Mouse (Mus musculus): ENCODE measurements around the gene Adcy2.

Gene Adcy2

DNA sequence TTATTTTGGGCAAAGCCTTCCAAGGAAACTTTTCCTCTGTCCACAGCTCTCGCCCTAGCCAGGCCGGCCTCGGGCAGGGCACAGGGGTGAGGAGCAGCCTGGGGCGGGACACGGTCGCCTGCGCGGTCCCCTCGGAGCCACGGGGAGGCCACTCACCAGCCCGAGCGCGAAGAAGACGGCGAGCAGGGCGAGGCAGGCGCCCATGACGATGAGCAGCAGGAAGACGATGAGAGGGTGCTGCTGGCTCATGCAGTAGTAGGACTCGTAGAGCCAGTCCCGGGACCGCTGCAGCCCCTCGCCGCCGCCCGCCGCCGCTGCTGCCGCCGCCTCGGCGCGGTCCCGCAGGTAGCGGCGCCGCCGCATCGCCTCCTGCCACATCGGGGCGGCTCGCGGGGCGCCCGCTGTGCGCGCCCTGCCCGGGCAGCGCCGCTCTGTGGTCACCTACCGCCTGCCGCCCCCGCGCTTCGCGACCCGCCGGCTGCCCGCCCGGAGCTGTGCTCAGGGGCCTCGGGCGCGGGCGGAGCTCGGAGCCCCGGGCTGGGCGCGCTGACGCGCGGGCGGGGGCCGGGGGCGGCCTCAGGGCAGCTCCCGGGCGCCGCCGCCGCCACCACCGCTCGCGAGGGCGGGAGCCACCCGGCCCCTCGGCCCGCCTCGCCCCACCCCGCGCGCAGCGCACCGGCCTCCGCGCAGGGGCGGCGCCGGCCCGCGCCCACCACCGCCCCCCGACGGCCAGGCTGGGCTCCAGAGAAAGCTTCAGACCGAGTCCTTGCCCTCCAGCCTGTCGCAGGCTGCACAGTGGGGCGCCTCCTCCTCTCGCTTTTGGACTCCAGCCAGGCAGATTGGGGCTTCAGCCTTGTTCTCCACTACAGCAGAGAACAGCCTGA is at the start of gene Adcy2:
TSS of gene Adcy2 (minus strand) at position 624 of the 884 bp plus-strand sequence.
- no peak for DNase-seq

DNA sequence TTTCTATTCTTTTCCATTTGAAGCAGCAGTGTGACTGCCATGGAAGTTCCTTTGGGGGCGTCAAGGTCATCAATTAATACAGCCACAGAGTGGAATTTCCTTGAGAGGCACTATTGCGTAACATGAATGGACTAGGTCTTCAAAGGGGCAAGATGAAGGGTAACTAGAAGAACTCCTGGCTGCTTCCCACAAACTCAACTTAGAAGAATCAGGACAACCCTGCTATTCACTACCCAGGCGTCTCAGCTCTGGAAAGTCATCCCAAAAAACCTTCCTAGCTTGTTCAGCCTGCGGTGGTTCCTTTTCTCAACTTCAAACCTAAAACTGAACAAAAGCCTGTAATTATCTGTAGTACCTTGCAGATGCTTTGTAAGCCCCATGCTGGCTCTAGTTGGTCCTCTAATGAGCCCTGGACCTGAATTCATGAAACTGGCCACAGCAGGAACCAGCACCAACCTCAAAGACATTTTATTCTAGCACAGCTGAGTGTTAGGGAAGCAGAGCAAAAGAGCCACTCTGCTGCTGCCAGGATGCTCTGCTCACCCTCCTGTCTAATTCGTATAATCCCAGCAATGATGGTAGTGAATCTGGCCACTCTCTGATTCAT is 37.8 kb upstream of the Adcy2 start:
- no peak for DNase-seq

DNA sequence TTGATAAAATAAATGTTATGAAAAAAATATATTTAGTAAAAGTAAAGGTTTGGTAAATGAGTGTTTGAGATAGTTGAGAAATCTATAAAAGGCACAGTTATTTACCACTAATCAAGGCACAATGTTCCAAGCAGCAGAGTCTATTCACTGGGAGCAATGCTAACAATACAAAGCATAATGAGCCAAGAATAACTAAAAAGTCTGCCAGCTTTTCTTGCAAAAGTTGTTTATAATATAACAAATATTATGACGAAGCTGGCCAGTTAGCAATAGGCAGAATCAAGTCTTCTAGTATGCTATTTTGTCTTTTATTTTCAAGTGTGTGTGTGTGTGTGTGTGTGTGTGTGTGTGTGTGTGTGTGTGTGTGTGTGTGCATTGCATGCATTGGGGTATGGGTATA is 35.3 kb upstream of the Adcy2 start:
- no peak for DNase-seq

DNA sequence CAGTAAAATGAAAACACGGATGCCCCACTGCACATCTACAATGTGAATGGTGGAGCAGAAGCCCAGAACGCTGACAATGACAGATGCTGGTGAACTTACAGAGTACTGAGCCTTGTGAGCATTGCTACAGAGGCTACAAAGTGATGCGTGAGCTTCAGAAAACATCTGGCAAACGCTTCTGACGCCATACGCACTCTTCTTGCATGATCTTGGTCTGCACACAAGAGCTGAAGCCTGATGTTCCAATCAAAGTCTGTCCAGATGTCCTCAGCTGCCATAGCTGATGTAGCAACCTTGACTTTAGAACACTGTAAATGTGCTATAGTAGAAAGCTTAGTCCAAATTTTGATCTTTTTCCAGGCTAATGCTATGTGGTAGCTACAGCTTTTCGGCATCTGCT is 34.2 kb upstream of the Adcy2 start:
- DNase-seq = no peak

DNA sequence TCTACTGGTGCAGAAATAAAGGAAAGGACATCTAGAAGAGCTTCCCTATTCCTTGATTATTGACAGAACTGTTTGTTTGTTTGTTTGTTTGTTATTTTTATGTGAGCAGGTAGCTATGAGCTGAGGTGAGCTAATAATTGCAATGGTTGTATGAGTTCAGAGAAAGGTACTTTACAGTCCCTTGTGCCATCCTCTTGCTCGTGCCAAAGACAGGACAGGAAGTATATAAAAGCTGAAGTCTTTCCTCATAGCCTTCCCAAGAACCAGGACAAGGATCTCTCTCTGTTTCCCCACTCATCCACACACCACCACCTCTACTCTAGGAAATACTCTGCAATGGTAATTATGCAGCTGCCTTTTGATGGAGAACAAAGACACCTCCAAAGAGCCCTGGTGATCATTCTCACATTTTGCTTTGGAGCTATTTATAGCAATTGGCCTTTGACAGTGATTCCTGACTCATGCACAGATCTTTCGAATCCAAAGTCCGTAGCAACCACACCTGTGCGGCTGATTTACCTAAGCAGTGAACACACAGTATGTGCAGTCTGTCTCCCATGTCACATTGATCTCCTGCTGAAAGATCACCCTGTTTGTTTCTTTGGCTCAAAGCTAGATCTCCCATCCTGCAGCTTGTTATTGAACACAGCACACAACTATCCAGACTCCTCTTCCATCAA is 29.9 kb upstream of the Adcy2 start:
- no peak for DNase-seq

DNA sequence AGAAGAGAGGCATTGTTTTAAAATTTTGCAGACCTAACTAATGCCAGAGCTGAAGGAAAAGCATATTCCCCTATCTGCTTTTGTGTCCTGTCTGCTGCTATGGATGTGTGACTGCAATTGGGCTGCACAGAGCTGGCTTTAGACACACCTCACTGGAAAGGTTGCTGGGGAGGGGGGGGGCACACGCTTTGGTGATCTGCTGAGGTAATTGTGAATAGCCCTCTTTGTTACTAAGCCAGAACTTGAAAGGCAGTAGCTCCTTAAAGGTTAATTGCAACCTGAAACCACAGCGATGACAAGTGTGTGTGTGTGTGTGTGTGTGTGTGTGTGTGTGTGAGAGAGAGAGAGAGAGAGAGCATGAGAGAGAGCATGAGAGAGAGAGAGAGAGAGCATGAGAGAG is 25.6 kb upstream of the Adcy2 start:
- no peak for DNase-seq

DNA sequence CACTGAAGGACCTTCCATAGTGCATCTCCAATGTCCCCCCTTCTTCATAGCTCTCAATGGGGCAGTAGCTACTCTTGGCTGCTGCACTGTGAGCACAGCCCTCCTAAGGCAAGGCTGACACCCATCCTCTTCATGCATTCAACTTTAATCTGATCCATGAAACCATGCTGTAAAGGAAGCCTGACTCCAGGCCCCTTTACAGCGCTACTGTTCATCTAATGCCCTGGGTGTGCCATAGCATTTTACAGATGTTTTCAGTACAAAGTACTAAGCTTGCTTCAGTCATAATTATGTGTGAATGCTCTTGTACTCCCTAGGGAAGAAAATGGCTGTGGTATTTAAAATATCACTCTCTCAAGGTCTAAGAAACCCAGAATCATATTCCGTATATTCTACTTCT is 23.9 kb upstream of the Adcy2 start:
- no peak for DNase-seq

DNA sequence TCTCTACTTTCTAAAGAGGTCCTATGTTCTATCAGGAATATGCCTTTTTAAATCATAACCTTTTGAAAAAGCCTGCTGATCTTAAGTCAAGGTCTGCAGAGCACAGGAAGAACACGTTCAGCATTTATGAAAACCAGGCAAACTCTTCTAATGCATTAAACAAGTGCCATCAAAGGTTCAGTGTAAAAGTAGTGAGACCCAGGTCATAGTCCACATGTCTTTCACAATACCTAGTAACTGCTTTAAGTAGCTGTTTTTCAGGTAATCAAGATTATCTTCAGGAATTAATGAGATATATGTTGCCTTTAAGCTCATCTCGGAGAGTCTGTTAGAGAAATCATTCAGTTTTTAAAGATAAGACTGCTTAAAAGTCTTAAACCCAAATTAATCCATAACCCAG is 21.2 kb upstream of the Adcy2 start:
- no peak for DNase-seq

DNA sequence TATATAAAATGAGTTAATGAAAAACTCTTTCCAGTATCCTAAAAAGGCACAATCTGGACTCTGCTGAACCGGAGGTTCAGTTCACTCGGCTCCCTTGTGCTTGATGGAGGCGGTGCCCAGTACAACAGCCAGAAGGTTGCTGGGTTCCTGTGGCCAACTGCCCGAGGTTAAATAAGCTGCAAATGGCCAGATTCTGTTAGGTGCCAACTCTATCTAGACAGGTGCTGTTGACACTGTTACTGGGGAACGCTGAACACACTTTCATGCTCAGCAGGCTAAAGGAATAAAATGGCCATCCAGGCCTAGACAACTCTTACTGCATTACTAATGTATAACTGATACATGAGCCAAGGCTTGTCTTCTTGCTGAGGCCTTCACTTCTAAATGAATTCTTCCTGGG is 7.6 kb upstream of the Adcy2 start:
- DNase-seq = no peak

DNA sequence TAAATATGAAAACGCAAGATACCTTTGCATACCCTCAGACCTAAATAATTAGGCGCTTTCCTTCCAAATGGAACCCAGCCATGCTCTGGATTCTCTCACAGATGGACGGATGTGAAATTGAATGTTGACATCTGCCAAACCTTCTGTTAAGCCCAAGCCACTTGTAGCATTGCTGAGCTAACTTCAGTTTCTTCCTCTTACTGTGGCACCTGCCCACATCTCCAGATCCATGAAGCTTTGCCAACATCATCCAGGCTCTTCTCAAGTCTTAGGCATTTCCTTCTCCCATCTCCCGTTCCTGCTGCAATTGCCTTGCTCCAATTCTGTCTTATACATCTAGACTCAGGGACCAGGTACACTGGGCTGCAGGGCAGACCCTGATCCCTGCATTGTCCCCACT is 6.8 kb upstream of the Adcy2 start:
- DNase-seq = no peak

DNA sequence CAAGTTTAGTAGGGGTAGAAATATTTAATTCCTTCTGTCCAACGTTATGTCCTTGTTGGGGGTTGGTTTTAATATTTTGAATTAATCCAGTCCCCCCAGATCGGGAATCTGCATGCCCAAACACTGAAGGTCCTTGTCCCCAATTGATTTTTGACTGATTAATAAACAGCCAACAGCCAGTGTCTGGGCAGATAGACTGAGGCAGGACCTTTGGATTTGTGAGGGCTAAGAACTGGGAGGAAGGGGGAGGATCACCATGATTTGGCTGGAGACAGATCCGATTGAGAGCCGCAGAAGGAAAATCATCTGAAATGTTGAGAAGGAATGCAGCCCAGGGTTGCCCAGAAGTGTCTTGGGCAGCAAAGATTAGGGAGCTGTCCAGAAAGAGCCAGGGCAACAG is 5.1 kb upstream of the Adcy2 start:
- no peak for DNase-seq

DNA sequence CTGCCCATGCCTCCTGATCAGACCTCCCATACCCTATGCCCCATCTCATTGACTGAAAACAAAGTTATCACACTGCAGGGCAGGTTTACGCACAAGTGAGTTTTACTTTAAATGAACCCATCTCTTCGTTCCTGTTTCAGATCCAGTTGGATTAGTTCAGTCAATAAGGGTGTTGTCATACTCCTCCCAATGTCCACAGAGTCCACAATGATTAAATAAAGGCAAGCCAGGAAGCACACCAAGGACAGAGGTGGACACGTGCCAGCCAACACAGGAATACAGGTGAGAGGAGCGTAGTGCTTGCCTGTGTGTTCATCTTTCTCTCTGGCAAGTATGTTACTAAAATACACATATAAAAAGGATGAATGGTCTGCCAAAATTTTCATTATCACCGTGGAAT is 3.3 kb upstream of the Adcy2 start:
- DNase-seq = no peak

DNA sequence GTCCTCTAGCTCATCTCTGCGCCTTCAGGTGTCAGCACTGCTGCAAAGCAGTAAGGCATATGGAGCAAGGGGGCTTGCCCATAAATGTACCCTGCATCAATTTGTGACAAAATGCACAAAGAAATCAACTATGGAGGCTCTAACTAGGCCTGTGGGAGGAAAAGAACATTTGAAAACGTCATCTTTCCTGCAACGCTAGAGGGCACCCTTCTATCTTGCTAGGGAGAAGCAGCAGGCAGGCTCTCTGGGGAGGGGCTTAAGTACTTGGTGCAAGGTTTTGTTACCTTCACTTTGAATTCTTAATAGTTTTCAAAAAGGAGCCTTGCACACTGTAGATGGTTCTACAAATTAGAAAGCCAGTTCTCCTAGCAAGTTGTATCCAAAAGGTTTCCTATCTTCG is 2.8 kb upstream of the Adcy2 start:
- peak; percentile 9 for DNase-seq

DNA sequence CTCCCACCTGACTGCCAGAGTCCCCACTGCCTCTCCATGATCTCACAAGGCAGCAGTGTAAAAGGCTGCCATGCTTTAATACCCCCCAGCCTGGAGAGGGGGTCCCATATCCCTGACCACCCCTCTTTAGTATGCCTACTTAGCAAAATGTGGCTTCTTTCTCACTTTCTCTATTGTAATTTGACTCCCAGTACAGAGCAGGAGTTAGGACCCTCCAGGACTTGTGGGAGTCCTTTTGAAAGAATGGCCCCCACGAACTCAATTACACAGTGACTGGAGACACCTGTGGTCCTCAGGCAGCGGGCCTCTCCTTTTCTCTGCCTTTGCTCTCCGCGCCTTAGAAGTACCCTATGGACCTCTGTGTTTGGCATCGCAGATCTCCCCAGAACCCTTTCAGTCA is 485 bp upstream of the Adcy2 start:
- no peak for DNase-seq

DNA sequence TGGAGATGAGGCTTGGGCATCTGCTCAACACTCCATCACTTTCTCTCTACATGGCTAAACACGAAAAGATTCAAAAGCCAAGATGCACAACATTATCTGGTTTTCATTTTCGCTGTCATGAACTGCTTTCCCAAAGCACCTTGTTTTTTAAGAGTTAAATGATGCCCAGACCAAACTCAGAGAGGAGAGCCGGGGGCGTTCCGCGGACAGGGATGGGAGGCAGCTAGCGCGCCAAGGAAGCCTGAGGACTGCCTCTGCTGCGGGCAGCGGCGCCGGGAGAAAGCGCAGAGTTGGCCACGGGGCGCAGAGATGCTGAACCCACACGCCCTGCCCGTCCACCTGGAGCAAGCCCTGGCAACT is 803 bp downstream of the Adcy2 start:
- no peak for DNase-seq

DNA sequence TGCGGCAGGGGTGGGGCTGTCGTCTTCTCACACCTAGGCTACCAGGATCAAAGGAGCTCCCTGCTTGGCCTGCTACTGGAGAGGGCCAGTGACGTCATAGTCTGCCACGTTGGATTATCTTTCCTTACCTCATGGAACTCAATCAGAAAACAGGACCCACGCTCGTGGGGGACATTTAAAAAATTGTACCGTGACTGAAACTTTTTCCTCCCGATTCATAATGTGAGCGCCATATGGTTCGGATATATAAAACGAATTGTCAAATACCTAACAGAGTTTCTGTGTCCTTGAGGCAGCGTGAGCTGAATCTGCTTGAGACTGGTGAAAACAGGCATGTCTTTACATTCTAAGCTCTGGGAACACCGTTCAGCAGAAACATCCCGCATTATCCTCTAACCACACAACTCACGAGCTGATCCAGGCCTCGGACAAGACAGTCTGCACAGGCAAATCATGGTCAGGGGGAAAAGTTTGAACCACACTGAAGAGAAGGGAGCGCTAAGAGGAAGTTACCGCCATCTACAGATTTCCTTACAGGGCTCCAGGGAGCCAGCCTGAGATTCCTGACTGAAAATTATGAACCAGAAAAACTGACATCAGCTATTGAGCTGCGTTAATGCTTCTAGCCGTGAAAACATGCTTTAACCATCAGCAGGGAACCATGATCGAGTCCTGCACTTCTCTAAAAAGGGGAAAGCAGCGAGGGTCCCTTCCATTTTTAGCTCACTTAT is 1.4 kb downstream of the Adcy2 start:
- no peak for DNase-seq

DNA sequence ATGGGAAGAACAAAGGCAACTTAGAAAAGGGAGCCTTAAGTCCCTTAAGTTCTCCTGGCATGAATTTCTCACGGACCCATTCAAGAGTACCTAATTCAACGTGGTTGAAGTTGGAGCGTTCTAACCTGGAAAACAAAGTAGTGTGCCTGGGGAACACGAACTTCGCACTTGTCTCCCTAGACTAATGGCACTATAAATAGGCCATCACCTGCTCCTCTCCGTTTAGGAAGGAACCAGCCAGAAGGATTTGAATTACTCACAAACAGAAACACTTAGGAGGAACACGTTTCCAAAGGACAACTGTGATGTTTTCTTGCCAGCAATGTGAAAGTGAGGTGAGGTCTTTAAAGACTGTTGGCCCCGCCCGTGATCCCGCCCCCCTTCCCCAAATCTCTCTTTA is 2.0 kb downstream of the Adcy2 start:
- no peak for DNase-seq

DNA sequence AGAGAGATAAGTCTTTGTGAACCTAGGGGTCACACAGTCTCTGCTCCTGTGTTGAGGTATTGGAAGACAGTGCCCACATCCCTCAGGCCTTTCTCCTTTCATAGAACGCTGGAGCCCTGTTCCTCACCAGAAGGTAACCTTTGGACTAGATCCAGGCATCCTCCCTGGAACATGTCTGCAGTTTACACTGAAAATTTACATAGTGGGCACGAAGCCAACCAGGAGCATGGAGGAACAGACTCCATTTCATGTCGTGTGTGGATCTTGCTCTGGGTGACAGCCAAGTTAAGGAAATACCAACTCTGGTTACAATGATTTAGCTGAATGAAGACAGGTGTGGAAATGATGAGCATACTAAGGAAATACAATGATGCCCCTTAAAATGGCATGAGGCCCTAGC is 2.7 kb downstream of the Adcy2 start:
- no peak for DNase-seq

DNA sequence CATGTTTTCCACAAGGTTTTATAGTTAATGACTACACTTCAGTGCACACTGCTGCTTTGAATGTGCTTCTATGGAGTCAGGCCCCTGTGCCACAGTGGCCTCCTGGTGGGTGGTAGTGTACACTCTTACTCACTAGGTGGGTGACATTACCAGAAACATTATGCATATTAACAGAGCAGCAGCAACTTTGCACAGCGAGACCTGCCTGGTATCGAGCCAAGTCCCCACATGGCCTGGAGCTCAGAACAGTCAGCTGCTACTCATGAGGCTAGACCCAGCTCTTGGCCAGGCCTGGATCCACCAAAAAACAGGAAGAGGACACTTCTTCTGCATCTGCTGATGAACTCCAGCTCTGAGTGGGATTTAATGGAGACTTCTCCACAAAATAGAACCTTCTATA is 13.6 kb downstream of the Adcy2 start:
- DNase-seq = no peak

DNA sequence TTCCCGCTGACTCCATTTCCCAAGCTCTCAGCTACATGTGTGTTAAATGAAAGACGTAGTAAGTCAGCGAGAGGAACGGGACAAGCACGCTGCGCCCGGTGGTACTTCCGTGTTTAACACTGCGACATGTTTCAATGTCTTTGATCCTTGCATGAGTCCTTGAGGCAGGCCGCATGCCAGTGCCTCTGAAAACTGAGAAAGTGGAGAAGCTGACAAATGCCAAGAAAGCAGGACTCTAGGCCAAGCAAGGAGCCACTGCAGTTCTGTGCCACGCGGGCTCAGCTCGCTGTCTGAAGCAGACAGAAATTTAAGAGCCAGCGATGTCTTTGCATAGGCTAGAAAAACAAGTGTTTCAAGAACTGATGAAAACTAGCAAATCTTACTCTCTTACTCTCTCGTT is 15.3 kb downstream of the Adcy2 start:
- no peak for DNase-seq

DNA sequence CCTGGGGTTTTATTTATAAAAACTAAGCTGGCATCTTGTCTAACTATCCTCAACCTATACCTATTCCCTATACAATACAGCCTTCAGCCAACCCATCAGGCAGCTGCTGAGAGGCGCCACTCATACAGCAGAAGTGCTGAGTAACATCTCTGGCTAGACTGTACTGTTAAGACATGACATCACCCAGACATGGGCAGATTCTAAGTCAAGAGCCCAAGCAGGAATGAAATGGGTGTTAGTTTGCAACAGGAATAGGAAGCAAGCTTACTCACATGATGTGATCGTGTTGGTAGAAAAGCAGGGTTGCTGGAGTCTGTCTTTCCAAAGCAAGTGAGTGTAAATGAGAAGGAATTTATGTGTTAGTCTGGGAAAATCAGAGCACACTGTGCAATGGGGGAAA is 18.3 kb downstream of the Adcy2 start:
- no peak for DNase-seq

DNA sequence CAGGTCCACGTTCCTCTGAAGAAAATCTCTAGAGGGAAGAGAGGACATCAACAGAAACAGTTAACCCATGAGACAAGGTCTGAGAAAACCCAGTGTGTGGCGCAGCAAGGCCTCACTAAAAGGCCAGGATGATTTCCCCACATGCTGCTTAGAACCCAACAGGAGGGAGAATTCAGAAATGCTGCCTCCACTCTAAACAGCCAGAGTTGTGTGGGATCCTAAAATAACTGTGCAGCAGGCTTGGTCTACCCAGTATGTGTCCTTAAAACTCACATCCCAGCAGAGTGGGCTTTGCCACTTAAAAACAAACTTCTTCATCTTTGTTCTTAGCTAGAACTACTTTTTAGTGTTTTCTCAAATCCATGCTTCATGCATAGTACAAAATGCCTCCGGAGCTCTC is 26.2 kb downstream of the Adcy2 start:
- no peak for DNase-seq

DNA sequence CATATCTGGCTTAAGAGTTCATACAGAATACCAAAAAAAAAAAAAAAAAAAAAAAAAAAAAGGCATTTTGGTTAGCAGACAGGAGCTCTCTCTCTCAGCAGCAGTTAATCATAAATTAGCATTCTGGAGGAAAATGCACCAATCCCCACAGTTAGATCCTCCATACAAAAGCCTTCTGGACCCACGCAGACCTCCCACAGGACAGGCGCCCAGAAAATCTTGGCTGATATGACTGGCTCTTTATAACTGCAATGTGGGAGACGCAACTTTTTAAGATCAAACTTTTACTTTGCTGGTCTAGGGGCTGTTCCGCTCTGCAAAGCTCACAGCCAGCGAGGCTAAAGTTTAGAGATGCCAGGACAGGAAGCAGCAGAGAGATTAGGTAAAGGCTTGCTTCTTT is 37.8 kb downstream of the Adcy2 start:
- DNase-seq = no peak

DNA sequence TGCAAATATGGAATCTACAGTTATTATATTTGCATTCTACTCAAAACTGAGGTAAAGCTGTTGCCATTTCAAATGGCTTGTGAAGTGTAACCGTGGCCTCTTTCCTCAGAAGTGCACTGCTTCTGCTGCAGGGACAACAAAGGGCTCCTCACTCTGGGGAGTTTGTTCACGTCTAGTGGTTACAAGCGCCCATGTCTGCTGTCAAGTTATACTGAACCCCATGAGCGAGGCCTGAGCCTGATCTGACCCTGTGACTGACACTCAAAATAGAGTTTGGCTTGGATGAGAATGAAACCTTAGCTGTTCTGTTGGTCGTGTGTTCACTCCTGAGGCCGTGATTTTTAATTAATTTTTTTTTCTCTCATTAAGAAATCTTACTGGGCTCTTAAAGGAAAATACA is 38.8 kb downstream of the Adcy2 start:
- no peak for DNase-seq
